Mouse (Mus musculus): ENCODE results near the gene Myoz1.

DNA sequence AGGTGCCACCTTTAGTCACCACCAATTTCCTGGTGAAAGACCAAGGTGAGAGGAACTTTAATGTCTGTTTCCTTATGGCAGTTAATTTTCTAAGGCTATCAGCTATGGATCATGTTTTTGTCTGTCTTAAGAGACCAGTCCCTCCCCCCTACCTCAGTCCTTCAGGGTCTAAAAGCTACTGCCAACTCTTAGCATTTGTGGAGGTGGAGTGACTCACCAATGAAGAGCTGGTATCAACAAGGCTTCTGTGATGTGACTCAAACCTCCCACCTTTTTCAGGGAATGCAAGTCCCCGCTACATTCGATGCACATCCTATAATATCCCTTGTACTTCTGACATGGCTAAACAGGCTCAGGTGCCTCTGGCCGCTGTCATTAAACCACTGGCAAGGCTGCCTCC is 30.2 kb upstream of the Myoz1 start:
- TF ChIP-seq CTCF (IDR thresholded peaks at IDR 0.05; ENCODE audit: low read depth), result no peak
- no peak for TF ChIP-seq EP300 (IDR thresholded peaks at IDR 0.05; ENCODE audit: low read depth)
